Comparison of ENCODE assay signal across 10 mouse cellular contexts in genomic region chr5:136886957-136887356, GRCm38 (mm10). TPM values are rescaled to one million over a fixed set of nuclear protein-coding genes. Genes with fewer than 3 reads are reported as not detected.
DNase-seq lines count a peak whose midpoint lies in the region; ATAC-seq lines count a peak whose summit lies in the region.
"Had no signal": no experiment of that assay in that cellular context is flagged by ENCODE, and none has a peak within 500 bp of the region (broad histone marks: within the 10 kb centered on the region; RNA-seq: fewer than 3 reads in every experiment).

No protein-coding gene starts in this region.

- peaks cover 31% of the 10 kb centered on the region for H3K27me3 ChIP-seq in midbrain, embryonic 10.5 days (ENCODE audit: low read depth, poor library complexity, severe bottlenecking)
- H3K27me3 ChIP-seq in midbrain, embryonic 16.5 days (ENCODE audit: control insufficient read depth, insufficient read depth, low read depth, low read length), result peaks cover 12% of the 10 kb centered on the region
- no peaks in the 10 kb centered on the region for H3K27me3 ChIP-seq in embryonic facial prominence, embryonic 11.5 days (ENCODE audit: control insufficient read depth, insufficient read depth, low read length)
- H3K27me3 ChIP-seq in neural tube, embryonic 11.5 days (ENCODE audit: control insufficient read depth, insufficient read depth, low read length), result peaks cover 5% of the 10 kb centered on the region

- no peak overlapping the region for H3K4me3 ChIP-seq in midbrain, embryonic 10.5 days
- H3K4me3 ChIP-seq in midbrain, embryonic 16.5 days (ENCODE audit: low read depth, low read length), result no peak overlapping the region
- H3K4me3 ChIP-seq in embryonic facial prominence, embryonic 11.5 days (ENCODE audit: low read depth, low read length), result no peak overlapping the region
- no peak overlapping the region for H3K4me3 ChIP-seq in neural tube, embryonic 11.5 days (ENCODE audit: low read depth, low read length)

- DNase-seq in heart, postnatal 10 days, result peak; percentile 29 to 35
- DNase-seq in heart, postnatal 36 days, result no peak
- DNase-seq in midbrain, embryonic 10.5 days (ENCODE audit: low spot score), result no peak
- DNase-seq in embryonic facial prominence, embryonic 11.5 days (ENCODE audit: low spot score), result no peak
- DNase-seq in neural tube, embryonic 11.5 days (ENCODE audit: low spot score), result peak; percentile 61
- DNase-seq in ovary, adult 18-20 months (ENCODE audit: low spot score), result no peak
- DNase-seq: adrenal gland, postnatal 25 days; forebrain, postnatal 0 days had no signal

- 40% methylated on average over 7 of the region's 7 CpGs for WGBS in midbrain, embryonic 10.5 days
- WGBS in midbrain, embryonic 16.5 days, result 32% methylated on average over 7 of the region's 7 CpGs
- WGBS in embryonic facial prominence, embryonic 11.5 days, result 23% methylated on average over 7 of the region's 7 CpGs
- WGBS in neural tube, embryonic 11.5 days, result 39% methylated on average over 7 of the region's 7 CpGs

- H3K4me1 ChIP-seq in midbrain, embryonic 10.5 days, result peaks cover 27% of the 10 kb centered on the region
- peaks cover 11% of the 10 kb centered on the region for H3K4me1 ChIP-seq in midbrain, embryonic 16.5 days (ENCODE audit: control insufficient read depth, insufficient read depth, low read length)
- peaks cover 6% of the 10 kb centered on the region for H3K4me1 ChIP-seq in embryonic facial prominence, embryonic 11.5 days (ENCODE audit: control insufficient read depth, insufficient read depth, low read length)
- H3K4me1 ChIP-seq in neural tube, embryonic 11.5 days (ENCODE audit: control insufficient read depth, insufficient read depth, low read length), result peaks cover 12% of the 10 kb centered on the region

- H3K4me2 ChIP-seq in midbrain, embryonic 16.5 days (ENCODE audit: low read length), result no peak overlapping the region
- no peak overlapping the region for H3K4me2 ChIP-seq in embryonic facial prominence, embryonic 11.5 days (ENCODE audit: low read depth, low read length)
- H3K4me2 ChIP-seq in neural tube, embryonic 11.5 days (ENCODE audit: low read depth), result no peak overlapping the region

- H3K27ac ChIP-seq in midbrain, embryonic 10.5 days (replicated peaks), result peak overlapping the region; percentile 46
- H3K27ac ChIP-seq in midbrain, embryonic 16.5 days (ENCODE audit: low read length), result no peak overlapping the region
- H3K27ac ChIP-seq in embryonic facial prominence, embryonic 11.5 days (replicated peaks; ENCODE audit: low read depth, low read length), result peak overlapping the region; percentile 65
- H3K27ac ChIP-seq in neural tube, embryonic 11.5 days (ENCODE audit: low read depth, low read length), result peak overlapping the region; percentile 62

- no peak for ATAC-seq in midbrain, embryonic 16.5 days
- ATAC-seq in embryonic facial prominence, embryonic 11.5 days (replicated peaks; ENCODE audit: insufficient number of reproducible peaks, low FRiP score, low TSS enrichment, low read depth), result no peak
- ATAC-seq in neural tube, embryonic 11.5 days (ENCODE audit: insufficient read depth, low FRiP score, low TSS enrichment), result no peak
- ATAC-seq: CD4-positive, CD25-positive, alpha-beta regulatory T cell, adult 4 months; forebrain, postnatal 0 days had no signal

- no peaks in the 10 kb centered on the region for H3K36me3 ChIP-seq in midbrain, embryonic 10.5 days
- no peaks in the 10 kb centered on the region for H3K36me3 ChIP-seq in midbrain, embryonic 16.5 days (ENCODE audit: control insufficient read depth, insufficient read depth, low read length)
- H3K36me3 ChIP-seq in embryonic facial prominence, embryonic 11.5 days (replicated peaks; ENCODE audit: control insufficient read depth, insufficient read depth, low read depth, low read length), result no peaks in the 10 kb centered on the region
- no peaks in the 10 kb centered on the region for H3K36me3 ChIP-seq in neural tube, embryonic 11.5 days (ENCODE audit: control insufficient read depth, insufficient read depth, low read length)

- intact Hi-C loops in heart, postnatal 10 days (cut with DNase I), result no loop called here
- intact Hi-C loops in heart, postnatal 36 days (cut with DNase I), result no loop called here

- no peak overlapping the region for H3K9ac ChIP-seq in midbrain, embryonic 16.5 days (ENCODE audit: low read depth, low read length)
- H3K9ac ChIP-seq in embryonic facial prominence, embryonic 11.5 days (replicated peaks; ENCODE audit: low read length), result peak overlapping the region; percentile 43; the same call in 1 of the 2 replicates
- H3K9ac ChIP-seq in neural tube, embryonic 11.5 days (ENCODE audit: low read length), result no peak overlapping the region
- H3K9ac ChIP-seq: forebrain, postnatal 0 days had no signal

- H3K9me3 ChIP-seq in midbrain, embryonic 10.5 days (replicated peaks), result no peaks in the 10 kb centered on the region
- H3K9me3 ChIP-seq in midbrain, embryonic 16.5 days (replicated peaks; ENCODE audit: control insufficient read depth, low read length, poor library complexity, severe bottlenecking), result no peaks in the 10 kb centered on the region
- H3K9me3 ChIP-seq in embryonic facial prominence, embryonic 11.5 days (replicated peaks; ENCODE audit: control insufficient read depth, low read length), result no peaks in the 10 kb centered on the region
- no peaks in the 10 kb centered on the region for H3K9me3 ChIP-seq in neural tube, embryonic 11.5 days (ENCODE audit: control insufficient read depth, low read length)

RNA-seq across cellular contexts. Expression of gene Col26a1, which starts 3.9 kb away (rescaled TPM):
- total RNA-seq in heart, postnatal 10 days (2021), result 10 to 100 TPM in 1 of 2 experiments, 1 to 10 TPM in 1; 9.7 to 12.7 TPM
- 1 to 10 TPM in 1 of 2 experiments, under 1 TPM in 1; 0.76 to 1.1 TPM for total RNA-seq in heart, postnatal 36 days (2021)
- 38.0 and 44.3 TPM in 2 replicates for polyA plus RNA-seq in midbrain, embryonic 10.5 days (2016; fragmentation: Nextera tagmentation; extraction: Ambion mirVana)
- 22.1 and 24.4 TPM in 2 replicates for polyA plus RNA-seq in midbrain, embryonic 16.5 days (2015; fragmentation: Nextera tagmentation; extraction: Ambion mirVana)
- polyA plus RNA-seq in embryonic facial prominence, embryonic 11.5 days (2014; fragmentation: Nextera tagmentation; extraction: Ambion mirVana), result 63.0 and 67.1 TPM in 2 replicates
- 51.6 and 53.3 TPM in 2 replicates for polyA plus RNA-seq in neural tube, embryonic 11.5 days (2014; fragmentation: Nextera tagmentation; extraction: Ambion mirVana)

RNA-seq across cellular contexts. Expression of gene Ift22, which starts 21.0 kb away (rescaled TPM):
- total RNA-seq in heart, postnatal 10 days (2021), result 10 to 100 TPM; 14.4 to 17.2 TPM
- 10 to 100 TPM; 11.0 to 11.6 TPM for total RNA-seq in heart, postnatal 36 days (2021)
- polyA plus RNA-seq in midbrain, embryonic 10.5 days (2016; fragmentation: Nextera tagmentation; extraction: Ambion mirVana), result 104 and 114 TPM in 2 replicates
- polyA plus RNA-seq in midbrain, embryonic 16.5 days (2015; fragmentation: Nextera tagmentation; extraction: Ambion mirVana), result 133 and 134 TPM in 2 replicates
- polyA plus RNA-seq in embryonic facial prominence, embryonic 11.5 days (2014; fragmentation: Nextera tagmentation; extraction: Ambion mirVana), result 72.5 and 83.4 TPM in 2 replicates
- polyA plus RNA-seq in neural tube, embryonic 11.5 days (2014; fragmentation: Nextera tagmentation; extraction: Ambion mirVana), result 97.4 and 110 TPM in 2 replicates

Comparison
In these comparisons a context has a peak if more than half of its experiments do, and no peak if none do; other contexts are left out.
1. DNase-seq: peak in heart, postnatal 10 days (2 of 2) and neural tube, embryonic 11.5 days (single experiment); none in heart, postnatal 36 days (0 of 2), midbrain, embryonic 10.5 days (single experiment), embryonic facial prominence, embryonic 11.5 days (single experiment) and ovary, adult 18-20 months (single experiment).